Mouse (Mus musculus): ENCODE results near the gene Setd7. TPM values are rescaled to one million over a fixed set of nuclear protein-coding genes. Genes with fewer than 3 reads are reported as not detected.

Gene Setd7
- polyA plus RNA-seq, 1 experiment from 2014 or later, result 0.64 TPM

DNA sequence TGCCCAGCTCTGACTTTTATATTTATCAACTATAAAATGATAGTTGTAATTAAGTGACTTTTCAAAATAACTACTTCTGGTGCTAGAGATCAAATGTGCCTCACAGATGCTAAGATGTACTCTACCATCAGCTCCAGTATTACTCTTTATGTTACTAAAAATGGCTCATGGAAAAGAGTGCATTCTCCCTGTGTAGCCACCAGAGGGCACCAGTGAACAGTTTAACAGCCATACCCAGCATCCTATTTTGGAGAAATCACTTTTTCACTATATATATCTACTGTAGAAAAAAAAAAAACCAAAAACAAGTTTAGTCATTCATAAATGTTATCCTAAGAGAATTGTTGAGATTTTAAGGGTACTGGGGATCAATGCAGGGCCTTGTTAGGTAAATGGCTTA lies 79.6 kb downstream of the Setd7 start:
- Histone ChIP-seq H3K36me3 (ENCODE audit: control insufficient read depth, insufficient read depth) (no peaks in the 10 kb centered on the region), H3K27ac (ENCODE audit: low read length) (no peak overlapping the region), H3K4me3 (ENCODE audit: low read depth, low read length) (no peak overlapping the region), H3K27me3 (ENCODE audit: control insufficient read depth, insufficient read depth, low read depth, low read length) (no peaks in the 10 kb centered on the region), H3K4me1 (ENCODE audit: control insufficient read depth, low read depth, low read length) (peaks cover 12% of the 10 kb centered on the region), H3K4me2 (ENCODE audit: low read depth, low read length) (no peak overlapping the region), H3K9ac (ENCODE audit: low read depth, low read length) (no peak overlapping the region), H3K9me3 (replicated peaks; ENCODE audit: control insufficient read depth, low read length) (no peaks in the 10 kb centered on the region)
- no peak for ATAC-seq (ENCODE audit: low read depth)

DNA sequence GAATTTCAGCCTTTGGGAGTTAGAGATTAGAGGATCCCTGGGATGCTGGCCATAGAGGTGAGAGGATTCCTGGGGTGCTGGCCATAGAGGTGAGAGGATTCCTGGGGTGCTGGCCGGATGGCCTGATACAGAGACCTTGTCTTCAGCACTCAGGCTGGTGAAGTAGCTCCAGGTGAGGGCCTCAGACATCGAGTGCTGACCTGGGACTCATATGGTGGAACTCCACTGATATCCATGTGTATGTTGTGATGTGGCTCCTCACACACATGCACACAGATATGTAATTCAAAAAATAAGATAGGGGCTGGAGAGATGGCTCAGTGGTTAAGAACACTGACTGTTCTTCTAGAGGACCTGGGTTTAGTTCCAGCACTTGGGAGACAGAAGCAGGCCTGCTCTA lies 80.8 kb downstream of the Setd7 start:
- 40% methylated on average over 2 of the region's 2 CpGs for WGBS (ENCODE audit: insufficient replicate concordance)
- H3K9ac ChIP-seq (ENCODE audit: low read depth, low read length), result no peak overlapping the region
- no peak for ATAC-seq (ENCODE audit: low read depth)

DNA sequence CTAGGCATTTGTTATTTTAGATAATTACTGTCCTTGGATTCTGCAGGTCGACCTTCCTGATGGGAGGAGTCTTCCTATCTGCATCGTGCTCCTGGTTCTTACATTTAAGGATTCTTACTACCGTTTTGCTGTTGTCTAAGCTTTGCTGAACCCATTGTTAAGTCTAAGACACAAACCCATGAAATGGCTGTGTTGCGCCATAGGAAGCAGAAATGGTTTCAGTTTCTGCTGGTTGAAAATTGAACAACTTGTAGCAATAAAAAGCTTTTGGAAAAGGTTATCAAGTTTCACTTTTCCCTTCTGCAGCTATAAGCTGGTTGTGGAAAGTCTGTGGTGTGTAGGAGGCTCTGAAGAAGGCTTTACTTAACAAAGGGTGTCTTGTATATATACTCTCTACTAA lies 85.0 kb downstream of the Setd7 start:
- WGBS (ENCODE audit: insufficient replicate concordance), result 68% methylated on average over 4 of the region's 4 CpGs
- ATAC-seq (ENCODE audit: low read depth), result no peak
- peaks cover 15% of the 10 kb centered on the region for H3K36me3 ChIP-seq (ENCODE audit: control insufficient read depth, insufficient read depth)
- H3K27me3 ChIP-seq (ENCODE audit: control insufficient read depth, insufficient read depth, low read depth, low read length), result no peaks in the 10 kb centered on the region
- no peak overlapping the region for H3K27ac ChIP-seq (ENCODE audit: low read length)
- H3K4me1 ChIP-seq (ENCODE audit: control insufficient read depth, low read depth, low read length), result no peaks in the 10 kb centered on the region
- H3K4me2 ChIP-seq (ENCODE audit: low read depth, low read length), result no peak overlapping the region
- H3K9me3 ChIP-seq (replicated peaks; ENCODE audit: control insufficient read depth, low read length), result no peaks in the 10 kb centered on the region
- H3K4me3 ChIP-seq (ENCODE audit: low read depth, low read length), result no peak overlapping the region
- H3K9ac ChIP-seq (ENCODE audit: low read depth, low read length), result no peak overlapping the region

More for the DNA sequence above, 80.8 kb downstream of the Setd7 start:
- no peak overlapping the region for H3K4me2 ChIP-seq (ENCODE audit: low read depth, low read length)
- H3K9me3 ChIP-seq (replicated peaks; ENCODE audit: control insufficient read depth, low read length), result no peaks in the 10 kb centered on the region
- no peak overlapping the region for H3K27ac ChIP-seq (ENCODE audit: low read length)
- H3K4me3 ChIP-seq (ENCODE audit: low read depth, low read length), result no peak overlapping the region
- H3K4me1 ChIP-seq (ENCODE audit: control insufficient read depth, low read depth, low read length), result peaks cover 11% of the 10 kb centered on the region
- no peaks in the 10 kb centered on the region; the same call in 1 of the 2 replicates for H3K36me3 ChIP-seq (ENCODE audit: control insufficient read depth, insufficient read depth)
- H3K27me3 ChIP-seq (ENCODE audit: control insufficient read depth, insufficient read depth, low read depth, low read length), result no peaks in the 10 kb centered on the region

DNA sequence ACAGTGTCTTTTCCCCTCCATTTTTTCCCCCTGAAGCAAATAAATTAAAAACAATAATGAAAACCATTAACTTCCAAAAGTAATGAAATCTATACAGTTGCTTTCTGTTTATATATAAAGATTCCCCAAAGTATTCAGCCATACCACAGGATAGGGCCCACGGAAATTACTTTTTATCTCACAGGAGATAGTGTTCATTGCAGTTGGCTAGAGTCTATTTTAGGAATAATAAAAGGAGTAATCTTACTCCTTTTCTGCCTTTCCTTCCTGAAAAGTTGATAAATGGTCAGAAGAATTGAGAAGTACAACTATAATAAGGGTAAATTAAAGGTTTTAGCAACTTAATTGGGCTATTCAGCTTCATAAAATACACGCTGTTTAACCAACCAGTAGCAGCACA lies 92.1 kb downstream of the Setd7 start:
- Histone ChIP-seq H3K9ac (ENCODE audit: low read depth, low read length) (no peak overlapping the region), H3K9me3 (replicated peaks; ENCODE audit: control insufficient read depth, low read length) (no peaks in the 10 kb centered on the region), H3K4me1 (ENCODE audit: control insufficient read depth, low read depth, low read length) (no peaks in the 10 kb centered on the region), H3K36me3 (ENCODE audit: control insufficient read depth, insufficient read depth) (peaks cover 39% of the 10 kb centered on the region), H3K4me3 (ENCODE audit: low read depth, low read length) (no peak overlapping the region), H3K27ac (ENCODE audit: low read length) (no peak overlapping the region), H3K27me3 (ENCODE audit: control insufficient read depth, insufficient read depth, low read depth, low read length) (no peaks in the 10 kb centered on the region), H3K4me2 (ENCODE audit: low read depth, low read length) (no peak overlapping the region)
- no peak for ATAC-seq (ENCODE audit: low read depth)
- WGBS (ENCODE audit: insufficient replicate concordance), result 67% methylated on average over 2 of the region's 2 CpGs

Other genes starting within 250 kb of the Setd7 start
- 19.0 and 20.0 TPM in 2 replicates for gene Elf2, start 220.2 kb downstream of the Setd7 start, polyA plus RNA-seq (2015; fragmentation: Nextera tagmentation; extraction: Ambion mirVana)
- 3.0 TPM in 2 replicates for gene Mgarp, start 164.1 kb downstream of the Setd7 start, polyA plus RNA-seq (2015; fragmentation: Nextera tagmentation; extraction: Ambion mirVana)
- 397 and 419 TPM in 2 replicates for gene Ndufc1, start 151.9 kb downstream of the Setd7 start, polyA plus RNA-seq (2015; fragmentation: Nextera tagmentation; extraction: Ambion mirVana)
- gene Naa15, start 145.7 kb downstream of the Setd7 start, polyA plus RNA-seq (2015; fragmentation: Nextera tagmentation; extraction: Ambion mirVana), result 15.3 and 16.3 TPM in 2 replicates
- 4.6 TPM in 2 replicates for gene Rab33b, start 77.0 kb downstream of the Setd7 start, polyA plus RNA-seq (2015; fragmentation: Nextera tagmentation; extraction: Ambion mirVana)
- gene Mgst2, start 99.5 kb upstream of the Setd7 start, polyA plus RNA-seq (2015; fragmentation: Nextera tagmentation; extraction: Ambion mirVana), result 27.6 and 28.4 TPM in 2 replicates

Data from liver, embryonic 16.5 days (tissue).